Mouse (Mus musculus): Measurements from ENCODE around the gene Gm20518. TPM values are rescaled to one million over a fixed set of nuclear protein-coding genes. Genes with fewer than 3 reads are reported as not detected.

The Gm20518 gene
- total and polyA plus RNA-seq, 3 experiments: 0.09 to 1.0 (median 0.75) TPM

- H3K27me3 ChIP-seq (ENCODE audit: insufficient read depth, low read length): no peaks in the 10 kb centered on the region
- H3K9me3 ChIP-seq (replicated peaks): no peaks in the 10 kb centered on the region
- ATAC-seq (ENCODE audit: extremely low read depth, insufficient number of reproducible peaks, low FRiP score, poor library complexity, severe bottlenecking) (no peak), DNase-seq (ENCODE audit: low spot score) (no peak)
- TF ChIP-seq GATA2 (IDR thresholded peaks at IDR 0.05; ENCODE audit: borderline replicate concordance, low read depth, low read length) (no peak), POLR2AphosphoS5 (IDR thresholded peaks at IDR 0.05; ENCODE audit: insufficient replicate concordance, low read depth, low read length) (no peak), GATA1 (IDR thresholded peaks at IDR 0.05; ENCODE audit: borderline replicate concordance, low read length) (no peak), CTCF (IDR thresholded peaks at IDR 0.05; ENCODE audit: low read depth, low read length) (no peak), TAL1 (conservative IDR thresholded peaks at IDR 0.05; ENCODE audit: low read depth, low read length) (no peak)
- H3K4me1 ChIP-seq (ENCODE audit: insufficient read depth, low read depth, low read length): no peaks in the 10 kb centered on the region
- peaks cover 94% of the 10 kb centered on the region for H3K36me3 ChIP-seq (replicated peaks)
- no peak overlapping the region for H3K4me3 ChIP-seq (ENCODE audit: low read depth, low read length)
These were observed 47.6 kb downstream of the Gm20518 start for GRCm38 (mm10) chr16:17843701-17844365.

- no peaks in the 10 kb centered on the region for H3K27me3 ChIP-seq (ENCODE audit: insufficient read depth, low read length)
- H3K36me3 ChIP-seq (replicated peaks): peaks cover 91% of the 10 kb centered on the region
- TF ChIP-seq CTCF (IDR thresholded peaks at IDR 0.05; ENCODE audit: low read depth, low read length) (no peak), TAL1 (conservative IDR thresholded peaks at IDR 0.05; ENCODE audit: low read depth, low read length) (no peak)
- DNase-seq (ENCODE audit: low spot score) (no peak), ATAC-seq (ENCODE audit: extremely low read depth, insufficient number of reproducible peaks, low FRiP score, poor library complexity, severe bottlenecking) (no peak)
- no peaks in the 10 kb centered on the region for H3K9me3 ChIP-seq (replicated peaks)
- no peak overlapping the region for H3K4me3 ChIP-seq (ENCODE audit: low read depth, low read length)
- H3K4me1 ChIP-seq (ENCODE audit: insufficient read depth, low read depth, low read length): peaks cover 3% of the 10 kb centered on the region; the same call in 1 of the 2 replicates
These were observed 49.0 kb downstream of the Gm20518 start for GRCm38 (mm10) chr16:17842437-17842836.

- ATAC-seq (ENCODE audit: extremely low read depth, insufficient number of reproducible peaks, low FRiP score, poor library complexity, severe bottlenecking): no peak
- Histone ChIP-seq H3K9me3 (replicated peaks) (no peaks in the 10 kb centered on the region), H3K4me3 (ENCODE audit: low read depth, low read length) (no peak overlapping the region), H3K27me3 (ENCODE audit: insufficient read depth, low read length) (peaks cover 10% of the 10 kb centered on the region; the same call in 1 of the 2 replicates), H3K4me1 (ENCODE audit: insufficient read depth, low read depth, low read length) (peaks cover 17% of the 10 kb centered on the region), H3K36me3 (replicated peaks) (peaks cover 72% of the 10 kb centered on the region)
- DNase-seq (ENCODE audit: low spot score): no peak
- no peak for TF ChIP-seq GATA1 (IDR thresholded peaks at IDR 0.05; ENCODE audit: borderline replicate concordance, low read length)
- TF ChIP-seq POLR2AphosphoS5 (IDR thresholded peaks at IDR 0.05; ENCODE audit: insufficient replicate concordance, low read depth, low read length): no peak
- TF ChIP-seq TAL1 (conservative IDR thresholded peaks at IDR 0.05; ENCODE audit: low read depth, low read length): no peak
- no peak for TF ChIP-seq GATA2 (IDR thresholded peaks at IDR 0.05; ENCODE audit: borderline replicate concordance, low read depth, low read length)
- no peak for TF ChIP-seq CTCF (IDR thresholded peaks at IDR 0.05; ENCODE audit: low read depth, low read length)
These were observed 51.5 kb downstream of the Gm20518 start for GRCm38 (mm10) chr16:17839976-17840375.

GRCm38 (mm10) chr16:17838051-17838450 lies 53.4 kb downstream of the Gm20518 start, which contains the start of gene Car15:
Gene Car15 (minus strand): TSS chr16:17838364.
- ATAC-seq (ENCODE audit: extremely low read depth, insufficient number of reproducible peaks, low FRiP score, poor library complexity, severe bottlenecking) (no peak), DNase-seq (ENCODE audit: low spot score) (no peak)
- Histone ChIP-seq H3K27me3 (ENCODE audit: insufficient read depth, low read length) (peaks cover 22% of the 10 kb centered on the region), H3K4me1 (ENCODE audit: insufficient read depth, low read depth, low read length) (peaks cover 31% of the 10 kb centered on the region), H3K36me3 (replicated peaks) (peaks cover 53% of the 10 kb centered on the region), H3K4me3 (ENCODE audit: low read depth, low read length) (no peak within 1 kb of the TSS), H3K9me3 (replicated peaks) (0 out of 2 replicates have a peak, but pooled peaks cover 8% of the 10 kb centered on the region)
- TF ChIP-seq GATA1 (IDR thresholded peaks at IDR 0.05; ENCODE audit: borderline replicate concordance, low read length) (no peak), TAL1 (conservative IDR thresholded peaks at IDR 0.05; ENCODE audit: low read depth, low read length) (no peak), CTCF (IDR thresholded peaks at IDR 0.05; ENCODE audit: low read depth, low read length) (no peak), GATA2 (IDR thresholded peaks at IDR 0.05; ENCODE audit: borderline replicate concordance, low read depth, low read length) (no peak), POLR2AphosphoS5 (IDR thresholded peaks at IDR 0.05; ENCODE audit: insufficient replicate concordance, low read depth, low read length) (no peak)

GRCm38 (mm10) chr16:17835481-17835880 lies 56.0 kb downstream of the Gm20518 start:
- DNase-seq (ENCODE audit: low spot score) (no peak), ATAC-seq (ENCODE audit: extremely low read depth, insufficient number of reproducible peaks, low FRiP score, poor library complexity, severe bottlenecking) (no peak)
- Histone ChIP-seq H3K9me3 (replicated peaks) (0 out of 2 replicates have a peak, but pooled peaks cover 8% of the 10 kb centered on the region), H3K36me3 (replicated peaks) (peaks cover 27% of the 10 kb centered on the region), H3K27me3 (ENCODE audit: insufficient read depth, low read length) (peaks cover 46% of the 10 kb centered on the region), H3K4me1 (ENCODE audit: insufficient read depth, low read depth, low read length) (peaks cover 33% of the 10 kb centered on the region), H3K4me3 (ENCODE audit: low read depth, low read length) (no peak overlapping the region)
- TF ChIP-seq TAL1 (conservative IDR thresholded peaks at IDR 0.05; ENCODE audit: low read depth, low read length) (no peak), GATA2 (IDR thresholded peaks at IDR 0.05; ENCODE audit: borderline replicate concordance, low read depth, low read length) (no peak), CTCF (IDR thresholded peaks at IDR 0.05; ENCODE audit: low read depth, low read length) (no peak), POLR2AphosphoS5 (IDR thresholded peaks at IDR 0.05; ENCODE audit: insufficient replicate concordance, low read depth, low read length) (no peak), GATA1 (IDR thresholded peaks at IDR 0.05; ENCODE audit: borderline replicate concordance, low read length) (no peak)

GRCm38 (mm10) chr16:17834543-17834942 lies 56.9 kb downstream of the Gm20518 start:
- Histone ChIP-seq H3K4me3 (ENCODE audit: low read depth, low read length) (peak overlapping the region; percentile 67; the same call in 1 of the 2 replicates), H3K27me3 (ENCODE audit: insufficient read depth, low read length) (peaks cover 51% of the 10 kb centered on the region), H3K36me3 (replicated peaks) (peaks cover 18% of the 10 kb centered on the region), H3K4me1 (ENCODE audit: insufficient read depth, low read depth, low read length) (peaks cover 33% of the 10 kb centered on the region), H3K9me3 (replicated peaks) (0 out of 2 replicates have a peak, but pooled peaks cover 8% of the 10 kb centered on the region)
- DNase-seq (ENCODE audit: low spot score) (no peak), ATAC-seq (ENCODE audit: extremely low read depth, insufficient number of reproducible peaks, low FRiP score, poor library complexity, severe bottlenecking) (peak; percentile 28; the same call in 1 of the 2 replicates)
- no peak for TF ChIP-seq CTCF (IDR thresholded peaks at IDR 0.05; ENCODE audit: low read depth, low read length)
- no peak for TF ChIP-seq TAL1 (conservative IDR thresholded peaks at IDR 0.05; ENCODE audit: low read depth, low read length)
- TF ChIP-seq POLR2AphosphoS5 (IDR thresholded peaks at IDR 0.05; ENCODE audit: insufficient replicate concordance, low read depth, low read length): no peak
